Mouse (Mus musculus): ENCODE measurements around the gene Ybx1.
A peak's percentile ranks its signal among the peaks of the same experiment; 100 is the strongest.

The Ybx1 gene

GRCm38 (mm10) chr4:119274627-119275026, 19.8 kb downstream of the Ybx1 start:
- DNase-seq (ENCODE audit: low read depth, low spot score): no peak

- no peak for DNase-seq (ENCODE audit: low read depth, low spot score)
Measured at GRCm38 (mm10) chr4:119266606-119267005, 27.8 kb downstream of the Ybx1 start.

- no peak for DNase-seq (ENCODE audit: low read depth, low spot score)
Measured at GRCm38 (mm10) chr4:119263459-119263858, 30.9 kb downstream of the Ybx1 start.

- no peak for DNase-seq (ENCODE audit: low read depth, low spot score)
Measured at GRCm38 (mm10) chr4:119262483-119262882, 31.9 kb downstream of the Ybx1 start.

GRCm38 (mm10) chr4:119261087-119261713, 33.2 kb downstream of the Ybx1 start:
- peak; percentile 68 for DNase-seq (ENCODE audit: low read depth, low spot score)

GRCm38 (mm10) chr4:119259344-119260254, 34.8 kb downstream of the Ybx1 start:
- DNase-seq (ENCODE audit: low read depth, low spot score): peak; percentile 76

- DNase-seq (ENCODE audit: low read depth, low spot score): no peak
Measured at GRCm38 (mm10) chr4:119257083-119257482, 37.3 kb downstream of the Ybx1 start.

GRCm38 (mm10) chr4:119255351-119255750, 39.1 kb downstream of the Ybx1 start, which contains the start of gene Cldn19:
Cldn19 (plus strand) TSS chr4:119255414.
- no peak for DNase-seq (ENCODE audit: low read depth, low spot score)

- DNase-seq (ENCODE audit: low read depth, low spot score): no peak
Measured at GRCm38 (mm10) chr4:119254012-119254618, 40.3 kb downstream of the Ybx1 start.

GRCm38 (mm10) chr4:119252025-119252808, 42.2 kb downstream of the Ybx1 start:
- DNase-seq (ENCODE audit: low read depth, low spot score): no peak

- DNase-seq (ENCODE audit: low read depth, low spot score): no peak
Measured at GRCm38 (mm10) chr4:119248407-119248965, 45.9 kb downstream of the Ybx1 start.

GRCm38 (mm10) chr4:119247462-119248235, 46.8 kb downstream of the Ybx1 start:
- peak; percentile 96 for DNase-seq (ENCODE audit: low read depth, low spot score)

- no peak for DNase-seq (ENCODE audit: low read depth, low spot score)
Measured at GRCm38 (mm10) chr4:119246688-119247225, 47.6 kb downstream of the Ybx1 start.

- DNase-seq (ENCODE audit: low read depth, low spot score): no peak
Measured at GRCm38 (mm10) chr4:119245961-119246360, 48.4 kb downstream of the Ybx1 start.

- no peak for DNase-seq (ENCODE audit: low read depth, low spot score)
Measured at GRCm38 (mm10) chr4:119245556-119245955, 48.8 kb downstream of the Ybx1 start.

- DNase-seq (ENCODE audit: low read depth, low spot score): no peak
Measured at GRCm38 (mm10) chr4:119244468-119245240, 49.8 kb downstream of the Ybx1 start.

GRCm38 (mm10) chr4:119242571-119242970, 51.8 kb downstream of the Ybx1 start:
- DNase-seq (ENCODE audit: low read depth, low spot score): no peak

GRCm38 (mm10) chr4:119241664-119242063, 52.7 kb downstream of the Ybx1 start:
- DNase-seq (ENCODE audit: low read depth, low spot score): no peak

GRCm38 (mm10) chr4:119239181-119239682, 55.2 kb downstream of the Ybx1 start:
- peak; percentile 90 for DNase-seq (ENCODE audit: low read depth, low spot score)

Data from ZHBTc4 (cell line).